Mouse (Mus musculus): ENCODE data around the gene 1700020N01Rik. TPM values are rescaled to one million over a fixed set of nuclear protein-coding genes. Genes with fewer than 3 reads are reported as not detected.

Gene 1700020N01Rik
- polyA plus RNA-seq, 1 experiment, result not detected

DNA sequence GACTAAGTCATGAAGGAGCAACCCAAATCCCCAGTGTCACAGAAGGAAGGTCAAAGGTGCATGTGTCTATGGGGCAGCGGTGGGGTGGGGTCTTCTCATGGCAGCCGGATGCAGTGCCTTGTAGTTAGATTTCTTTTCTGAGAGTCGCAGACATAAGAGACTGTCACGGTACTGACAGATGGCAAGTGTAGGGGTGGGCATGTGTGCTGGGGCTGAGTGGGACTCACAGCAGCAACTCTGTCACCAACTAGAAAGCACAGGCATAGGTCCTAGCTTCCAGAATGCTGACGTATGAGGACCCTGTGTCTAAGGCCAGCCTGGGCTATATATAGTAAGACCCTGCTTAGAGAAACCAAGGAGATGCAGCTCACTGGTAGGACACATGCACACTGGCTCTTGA, 12.7 kb downstream of the 1700020N01Rik start:
- TF ChIP-seq CTCF (IDR thresholded peaks at IDR 0.05; ENCODE audit: control insufficient read depth, insufficient read depth, low read length), result no peak
- no peak for TF ChIP-seq POLR2A (IDR thresholded peaks at IDR 0.05; ENCODE audit: borderline replicate concordance, control insufficient read depth, low read depth, low read length)
- no peak overlapping the region for H3K27ac ChIP-seq (ENCODE audit: control insufficient read depth, insufficient read depth, low read depth, low read length, poor library complexity)
- H3K4me1 ChIP-seq (ENCODE audit: control insufficient read depth, insufficient read depth, low read length), result no peaks in the 10 kb centered on the region; the same call in 1 of the 2 replicates
- 84% methylated on average over 5 of the region's 5 CpGs for WGBS
- H3K4me3 ChIP-seq (replicated peaks; ENCODE audit: control insufficient read depth, low read depth, low read length), result no peak overlapping the region

DNA sequence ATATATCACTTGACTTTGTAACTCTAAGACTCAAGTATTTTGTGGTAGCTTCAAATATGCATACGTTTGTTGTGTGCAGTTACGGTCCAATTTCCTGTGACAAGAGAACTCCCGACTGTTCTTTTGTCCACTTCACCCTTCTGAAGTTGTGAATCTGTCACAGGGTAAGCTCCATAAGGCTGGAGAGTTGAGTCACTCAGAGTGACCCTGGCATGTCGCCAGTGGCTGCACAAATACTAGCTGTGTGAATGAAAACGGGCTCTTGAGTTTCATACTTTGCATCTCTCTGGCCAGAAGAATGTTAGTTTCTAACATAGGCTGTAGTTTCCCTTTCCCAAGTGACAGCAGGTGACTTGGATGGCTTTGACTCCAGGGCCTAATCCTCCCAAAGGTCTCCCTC, 14.0 kb downstream of the 1700020N01Rik start:
- no peak overlapping the region for H3K4me3 ChIP-seq (replicated peaks; ENCODE audit: control insufficient read depth, low read depth, low read length)
- H3K27ac ChIP-seq (ENCODE audit: control insufficient read depth, insufficient read depth, low read depth, low read length, poor library complexity), result no peak overlapping the region
- no peak for TF ChIP-seq POLR2A (IDR thresholded peaks at IDR 0.05; ENCODE audit: borderline replicate concordance, control insufficient read depth, low read depth, low read length)
- no peak for TF ChIP-seq CTCF (IDR thresholded peaks at IDR 0.05; ENCODE audit: control insufficient read depth, insufficient read depth, low read length)
- no peaks in the 10 kb centered on the region; the same call in 1 of the 2 replicates for H3K4me1 ChIP-seq (ENCODE audit: control insufficient read depth, insufficient read depth, low read length)
- WGBS, result 76% methylated on average over 5 of the region's 5 CpGs

DNA sequence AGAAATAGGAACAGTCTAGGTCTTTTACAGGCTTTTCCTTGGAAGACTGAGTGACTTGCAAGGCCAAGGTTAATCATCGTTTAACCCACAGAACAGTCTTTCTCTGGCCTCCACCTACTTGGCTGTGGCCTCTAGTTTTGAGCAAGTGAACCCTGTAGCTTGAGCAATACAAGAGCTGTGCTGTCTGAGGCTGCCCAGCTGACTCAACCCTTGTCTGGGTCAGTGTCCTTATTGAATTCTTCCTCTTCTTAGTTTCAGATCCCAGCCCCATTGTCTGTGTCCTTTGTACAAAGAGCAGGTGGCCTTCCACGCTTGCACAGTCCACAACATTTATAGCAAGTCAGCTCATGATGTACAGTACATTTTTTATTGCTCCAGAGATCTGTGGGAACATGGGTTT, 16.6 kb downstream of the 1700020N01Rik start:
- no peak overlapping the region for H3K4me3 ChIP-seq (replicated peaks; ENCODE audit: control insufficient read depth, low read depth, low read length)
- H3K27ac ChIP-seq (ENCODE audit: control insufficient read depth, insufficient read depth, low read depth, low read length, poor library complexity), result no peak overlapping the region
- TF ChIP-seq POLR2A (IDR thresholded peaks at IDR 0.05; ENCODE audit: borderline replicate concordance, control insufficient read depth, low read depth, low read length) (no peak), CTCF (IDR thresholded peaks at IDR 0.05; ENCODE audit: control insufficient read depth, insufficient read depth, low read length) (no peak)
- no peaks in the 10 kb centered on the region; the same call in 1 of the 2 replicates for H3K4me1 ChIP-seq (ENCODE audit: control insufficient read depth, insufficient read depth, low read length)
- 51% methylated on average over 2 of the region's 2 CpGs for WGBS

DNA sequence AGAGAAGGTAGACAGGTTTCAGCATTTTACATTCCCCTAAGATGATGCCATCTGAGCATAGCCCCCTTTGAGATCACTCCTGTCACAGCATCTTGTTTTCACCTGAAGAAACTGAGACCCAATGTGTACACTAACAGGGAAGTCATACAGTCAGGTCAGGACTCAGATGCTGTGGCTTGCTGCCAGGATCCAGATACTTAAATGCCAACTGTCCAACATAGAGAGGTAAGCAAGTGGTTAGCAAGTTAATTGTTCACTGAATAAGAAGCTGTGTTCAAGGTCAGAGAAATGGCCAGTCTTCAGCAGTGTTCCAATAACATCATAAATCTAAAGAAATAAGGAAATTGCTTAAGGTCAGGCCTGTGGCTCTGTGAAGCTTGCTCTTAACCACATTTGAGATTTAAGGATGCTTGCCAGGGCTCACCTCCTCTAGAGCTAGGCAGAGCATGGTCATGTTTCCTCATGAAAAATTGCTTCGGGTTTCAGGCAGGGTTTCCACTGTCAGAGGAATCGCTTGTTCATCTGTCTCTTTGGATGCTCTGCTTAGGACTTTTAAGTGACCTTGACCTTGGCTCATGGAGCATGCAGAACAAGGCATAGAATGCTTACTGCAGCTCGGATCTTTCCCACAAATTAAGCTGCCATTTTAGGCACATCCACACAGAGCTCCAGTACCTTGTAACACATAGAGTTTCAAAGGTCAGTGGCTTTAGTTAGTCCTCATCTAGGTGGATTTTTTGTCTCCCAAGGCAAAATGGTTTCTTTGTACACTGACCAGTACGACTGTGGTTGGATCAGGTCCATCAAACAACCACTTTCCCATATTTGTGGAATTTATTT, 20.3 kb downstream of the 1700020N01Rik start:
- Histone ChIP-seq H3K4me3 (replicated peaks; ENCODE audit: control insufficient read depth, low read depth, low read length) (no peak overlapping the region), H3K4me1 (ENCODE audit: control insufficient read depth, insufficient read depth, low read length) (no peaks in the 10 kb centered on the region), H3K27ac (ENCODE audit: control insufficient read depth, insufficient read depth, low read depth, low read length, poor library complexity) (no peak overlapping the region)
- TF ChIP-seq POLR2A (IDR thresholded peaks at IDR 0.05; ENCODE audit: borderline replicate concordance, control insufficient read depth, low read depth, low read length) (no peak), CTCF (IDR thresholded peaks at IDR 0.05; ENCODE audit: control insufficient read depth, insufficient read depth, low read length) (no peak)
- 52% methylated on average over 4 of the region's 4 CpGs for WGBS

DNA sequence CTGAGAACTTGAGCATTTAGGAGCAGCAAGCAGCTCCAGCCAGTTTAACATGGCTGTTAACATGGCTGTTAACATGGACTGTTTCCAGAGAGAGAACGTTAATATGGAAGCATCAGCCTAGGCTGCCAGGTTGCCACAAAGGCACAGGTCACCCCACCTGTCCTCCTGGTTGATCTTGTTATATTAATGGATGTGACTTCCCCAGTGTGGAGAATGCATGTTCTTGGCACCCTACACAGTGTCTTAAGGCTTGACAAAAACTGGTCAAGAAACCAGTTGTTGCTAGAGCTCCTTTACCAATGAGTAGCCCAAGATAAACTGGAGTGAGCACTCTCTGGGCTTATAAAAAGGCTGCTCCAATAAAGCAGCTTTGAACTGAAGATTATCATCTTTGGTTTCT, 21.6 kb downstream of the 1700020N01Rik start:
- 83% methylated on average over 1 of the region's 1 CpGs for WGBS
- TF ChIP-seq POLR2A (IDR thresholded peaks at IDR 0.05; ENCODE audit: borderline replicate concordance, control insufficient read depth, low read depth, low read length), result no peak
- TF ChIP-seq CTCF (IDR thresholded peaks at IDR 0.05; ENCODE audit: control insufficient read depth, insufficient read depth, low read length), result no peak
- no peak overlapping the region for H3K27ac ChIP-seq (ENCODE audit: control insufficient read depth, insufficient read depth, low read depth, low read length, poor library complexity)
- no peak overlapping the region for H3K4me3 ChIP-seq (replicated peaks; ENCODE audit: control insufficient read depth, low read depth, low read length)
- H3K4me1 ChIP-seq (ENCODE audit: control insufficient read depth, insufficient read depth, low read length), result no peaks in the 10 kb centered on the region

DNA sequence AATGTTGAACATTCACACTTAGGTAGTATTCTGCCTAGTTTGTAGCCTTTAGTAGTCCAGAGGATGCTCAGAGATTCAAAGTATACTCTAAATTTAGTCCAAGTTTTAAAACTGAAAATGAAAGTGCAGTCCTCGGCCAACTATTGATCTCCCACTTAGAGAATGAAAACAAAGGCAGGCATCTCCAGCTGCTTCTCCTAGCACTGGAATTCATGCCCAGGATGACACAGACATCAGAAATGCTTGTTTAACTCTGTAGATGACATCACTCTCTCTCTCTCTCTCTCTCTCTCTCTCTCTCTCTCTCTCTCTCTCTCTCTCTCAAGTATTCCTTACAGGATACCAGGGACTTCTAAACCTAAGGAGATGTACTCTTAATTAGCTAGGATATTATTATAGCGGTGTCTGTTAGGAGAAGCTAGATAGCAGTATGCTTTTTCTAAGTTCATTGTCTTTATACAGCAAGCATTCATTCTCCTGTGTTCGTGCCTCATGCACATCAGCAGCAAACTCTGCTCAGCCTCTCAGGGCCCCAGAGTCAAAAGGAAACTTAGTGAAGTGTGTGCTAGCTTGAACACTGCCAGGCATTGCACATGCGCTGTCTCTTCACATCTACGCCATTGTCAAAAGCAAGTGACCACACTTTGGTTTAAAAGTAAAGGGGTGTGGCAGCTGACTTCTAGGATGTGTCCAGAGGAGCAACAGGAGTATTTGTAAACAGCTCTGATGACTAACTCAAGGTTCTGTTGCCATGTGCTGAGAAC, 26.0 kb downstream of the 1700020N01Rik start:
- TF ChIP-seq POLR2A (IDR thresholded peaks at IDR 0.05; ENCODE audit: borderline replicate concordance, control insufficient read depth, low read depth, low read length) (no peak), CTCF (IDR thresholded peaks at IDR 0.05; ENCODE audit: control insufficient read depth, insufficient read depth, low read length) (no peak)
- 69% methylated on average over 5 of the region's 5 CpGs for WGBS
- H3K27ac ChIP-seq (ENCODE audit: control insufficient read depth, insufficient read depth, low read depth, low read length, poor library complexity), result no peak overlapping the region
- H3K4me1 ChIP-seq (ENCODE audit: control insufficient read depth, insufficient read depth, low read length), result no peaks in the 10 kb centered on the region
- no peak overlapping the region for H3K4me3 ChIP-seq (replicated peaks; ENCODE audit: control insufficient read depth, low read depth, low read length)

DNA sequence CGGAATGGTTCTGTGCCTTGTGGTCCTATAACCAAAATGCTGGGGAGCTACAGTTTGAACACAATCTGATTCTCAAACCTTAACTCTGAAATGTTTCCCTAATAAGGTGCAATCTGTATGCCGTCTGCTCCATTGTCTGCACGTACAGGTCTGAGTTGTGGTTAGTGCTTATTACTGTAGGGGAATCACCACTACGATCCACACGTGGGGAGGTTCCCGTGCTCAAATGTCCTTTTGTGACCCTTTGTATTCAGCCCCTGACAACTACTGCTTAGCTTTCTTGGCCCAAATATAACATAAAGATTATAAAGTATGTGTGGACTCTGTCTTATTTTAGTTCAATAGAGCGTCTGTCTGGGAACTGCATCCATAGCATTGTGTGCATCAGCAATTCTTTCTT, 29.1 kb downstream of the 1700020N01Rik start:
- 85% methylated on average over 7 of the region's 7 CpGs for WGBS
- Histone ChIP-seq H3K27ac (ENCODE audit: control insufficient read depth, insufficient read depth, low read depth, low read length, poor library complexity) (no peak overlapping the region), H3K4me1 (ENCODE audit: control insufficient read depth, insufficient read depth, low read length) (no peaks in the 10 kb centered on the region), H3K4me3 (replicated peaks; ENCODE audit: control insufficient read depth, low read depth, low read length) (no peak overlapping the region)
- TF ChIP-seq POLR2A (IDR thresholded peaks at IDR 0.05; ENCODE audit: borderline replicate concordance, control insufficient read depth, low read depth, low read length) (no peak), CTCF (IDR thresholded peaks at IDR 0.05; ENCODE audit: control insufficient read depth, insufficient read depth, low read length) (no peak)

DNA sequence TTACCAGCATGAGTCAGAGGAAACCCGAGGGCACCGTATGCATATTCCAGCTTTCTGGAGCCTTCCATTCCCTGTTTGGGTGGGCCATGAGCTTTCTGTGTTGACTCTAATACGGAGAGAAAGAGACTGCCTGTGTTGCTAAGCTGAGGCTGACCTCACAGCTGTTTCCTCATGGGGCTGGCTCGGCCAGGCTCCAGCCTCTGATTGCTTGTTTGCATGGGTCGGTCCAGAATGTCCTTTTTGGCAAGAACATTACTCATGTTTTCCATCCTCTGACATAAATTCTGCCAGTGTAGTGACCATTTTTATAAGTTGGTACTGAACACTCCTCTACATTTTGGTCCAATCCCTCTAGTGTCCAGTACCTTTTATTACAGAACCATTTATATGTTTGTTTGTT, 35.6 kb downstream of the 1700020N01Rik start:
- no peak for TF ChIP-seq POLR2A (IDR thresholded peaks at IDR 0.05; ENCODE audit: borderline replicate concordance, control insufficient read depth, low read depth, low read length)
- no peak for TF ChIP-seq CTCF (IDR thresholded peaks at IDR 0.05; ENCODE audit: control insufficient read depth, insufficient read depth, low read length)
- WGBS, result 65% methylated on average over 5 of the region's 5 CpGs
- no peaks in the 10 kb centered on the region for H3K4me1 ChIP-seq (ENCODE audit: control insufficient read depth, insufficient read depth, low read length)
- H3K27ac ChIP-seq (ENCODE audit: control insufficient read depth, insufficient read depth, low read depth, low read length, poor library complexity), result no peak overlapping the region
- no peak overlapping the region for H3K4me3 ChIP-seq (replicated peaks; ENCODE audit: control insufficient read depth, low read depth, low read length)

All from bone marrow, adult 2 months (tissue).